12 mouse cellular contexts compared by ENCODE assay signal in the genomic region with DNA sequence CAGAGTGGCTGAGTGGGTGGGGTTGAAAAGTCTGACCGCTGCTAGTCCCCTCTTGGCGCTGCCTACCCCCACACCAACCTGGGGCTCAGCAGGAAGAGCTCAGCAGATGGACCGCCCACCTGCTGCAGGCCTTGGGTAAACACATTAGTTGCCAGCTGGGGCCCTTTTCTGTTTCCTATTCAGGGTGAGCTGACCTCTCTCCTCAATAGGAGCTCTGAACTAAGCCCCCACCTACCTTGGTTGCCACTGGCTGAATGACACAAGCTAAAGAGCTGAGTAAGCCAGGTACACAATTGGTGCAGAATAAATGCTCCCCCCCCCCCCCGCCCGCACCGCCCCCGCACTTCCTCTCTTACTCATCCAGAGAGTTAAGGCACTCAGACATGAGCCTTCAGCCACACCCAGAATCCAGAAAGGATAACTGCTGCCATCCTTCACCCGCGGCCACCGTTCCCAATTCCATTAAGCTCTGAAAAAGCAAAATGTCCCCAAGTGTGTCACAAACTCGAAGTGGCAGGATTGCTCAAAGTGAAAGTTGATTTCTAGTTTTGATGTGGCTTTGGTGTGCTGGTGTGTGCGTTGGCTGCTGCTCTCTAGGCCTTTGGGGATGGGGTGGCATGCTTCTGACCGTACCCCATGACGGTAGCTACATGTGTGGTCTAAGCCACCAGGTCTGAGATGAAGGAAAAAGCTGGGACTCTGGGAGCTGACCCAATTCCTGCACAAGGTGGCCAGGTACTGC. TPM values are rescaled to one million over a fixed set of nuclear protein-coding genes. Genes with fewer than 3 reads are reported as not detected.
DNase-seq lines count a peak whose midpoint lies in the region; ATAC-seq and TF ChIP-seq lines count a peak whose summit lies in the region.
"Had no signal": no experiment of that assay in that cellular context is flagged by ENCODE, and none has a peak within 500 bp of the region (broad histone marks: within the 10 kb centered on the region; RNA-seq: fewer than 3 reads in every experiment).

No protein-coding gene starts in this region.

- TF ChIP-seq RAD21 in CH12.LX (IDR thresholded peaks at IDR 0.05; ENCODE audit: low read depth, low read length): no peak

- 35% methylated on average over 13 of the region's 14 CpGs for WGBS in limb, embryonic 12.5 days
- WGBS in limb, embryonic 10.5 days: 35% methylated on average over 14 of the region's 14 CpGs

- H3K36me3 ChIP-seq in limb, embryonic 12.5 days: no peaks in the 10 kb centered on the region
- no peaks in the 10 kb centered on the region for H3K36me3 ChIP-seq in limb, embryonic 10.5 days
- H3K36me3 ChIP-seq in CH12.LX (replicated peaks in 1 of 2; ENCODE audit: control insufficient read depth in 1 of 2, insufficient read depth in 1 of 2, low read length in 1 of 2): no peaks in the 10 kb centered on the region

- ATAC-seq in limb, embryonic 12.5 days (ENCODE audit: insufficient number of reproducible peaks, insufficient read depth, low FRiP score, low TSS enrichment, low read depth): no peak

- H3K79me2 ChIP-seq in CH12.LX (replicated peaks; ENCODE audit: control insufficient read depth, extremely low read depth, insufficient read depth, poor library complexity, severe bottlenecking): no peaks in the 10 kb centered on the region

- no peak for TF ChIP-seq POLR2A in CH12.LX (IDR thresholded peaks at IDR 0.05; ENCODE audit: low read depth, low read length)

- H3K9ac ChIP-seq in limb, embryonic 12.5 days (replicated peaks): no peak overlapping the region
- H3K9ac ChIP-seq in CH12.LX (ENCODE audit: insufficient read depth, low read depth): no peak overlapping the region

- peaks cover 31% of the 10 kb centered on the region for H3K4me1 ChIP-seq in limb, embryonic 12.5 days (replicated peaks)
- peaks cover 42% of the 10 kb centered on the region for H3K4me1 ChIP-seq in limb, embryonic 10.5 days
- H3K4me1 ChIP-seq in CH12.LX (ENCODE audit: control insufficient read depth in 1 of 2, insufficient read depth in 2 of 2): peaks cover 7 to 19% of the 10 kb centered on the region in 2 experiments

- no peak overlapping the region for H3K4me2 ChIP-seq in limb, embryonic 12.5 days
- H3K4me2 ChIP-seq in CH12.LX (ENCODE audit: insufficient read depth, low read depth, poor library complexity, severe bottlenecking): peak overlapping the region; percentile 40

- dilution Hi-C loops in CH12.LX (cut with MboI; ENCODE audit: extremely low pct_ligation_motif_present, extremely low pct_unique_long_range_greater_than_20kb, low sequenced_read_pairs): no loop called here

- no peak for TF ChIP-seq CTCF in CH12.LX (conservative IDR thresholded peaks at IDR 0.05 in 1 of 2, IDR thresholded peaks at IDR 0.05 in 1 of 2; ENCODE audit: low read depth in 2 of 2, low read length in 2 of 2)

- no peaks in the 10 kb centered on the region; the same call in 1 of the 2 replicates for H3K9me3 ChIP-seq in limb, embryonic 12.5 days
- H3K9me3 ChIP-seq in limb, embryonic 10.5 days (replicated peaks): no peaks in the 10 kb centered on the region
- H3K9me3 ChIP-seq in CH12.LX (replicated peaks; ENCODE audit: low read length): no peaks in the 10 kb centered on the region

- in situ Hi-C loops in CH12.LX (cut with MboI; ENCODE audit: low pct_ligation_motif_present, low pct_unique_long_range_greater_than_20kb, low sequenced_read_pairs): no loop called here

- H3K27ac ChIP-seq in limb, embryonic 12.5 days: 0 out of 2 replicates have a peak overlapping the region, but pooled peaks have one; percentile 12
- H3K27ac ChIP-seq in limb, embryonic 10.5 days: no peak overlapping the region
- no peak overlapping the region for H3K27ac ChIP-seq in CH12.LX (ENCODE audit: insufficient read depth, low read depth)

- DNase-seq in limb, embryonic 10.5 days (ENCODE audit: low spot score): no peak
- DNase-seq in CH12.LX (ENCODE audit: extremely low read depth): peak; percentile 46
- DNase-seq in cerebellum, postnatal 36 days: peak; percentile 48 to 59
- peak; percentile 71 for DNase-seq in naive thymus-derived CD4-positive, alpha-beta T cell, adult 2 months (ENCODE audit: low read depth)
- DNase-seq in heart, postnatal 25 days (ENCODE audit: low spot score): no peak
- no peak for DNase-seq in heart, postnatal 4 days
- no peak for DNase-seq in left cerebral cortex, adult 18-20 months (ENCODE audit: low spot score in 2 of 2)
- DNase-seq: gastrocnemius, postnatal 14 days; lung, postnatal 36 days; right cerebral cortex, postnatal 25 days had no signal

- H3K4me3 ChIP-seq in limb, embryonic 12.5 days (replicated peaks): no peak overlapping the region
- H3K4me3 ChIP-seq in limb, embryonic 10.5 days: no peak overlapping the region
- H3K4me3 ChIP-seq in CH12.LX (replicated peaks in 1 of 3; ENCODE audit: low read depth in 2 of 3, low read length in 2 of 3, poor library complexity in 1 of 3): no peak overlapping the region

- peak; percentile 41 for TF ChIP-seq EP300 in CH12.LX (IDR thresholded peaks at IDR 0.05; ENCODE audit: low read length)

- H3K27me3 ChIP-seq in limb, embryonic 12.5 days: no peaks in the 10 kb centered on the region
- peaks cover 19% of the 10 kb centered on the region for H3K27me3 ChIP-seq in limb, embryonic 10.5 days (ENCODE audit: low read depth, poor library complexity, severe bottlenecking)
- H3K27me3 ChIP-seq in CH12.LX (replicated peaks): peaks cover 13% of the 10 kb centered on the region

- intact Hi-C loops in heart, postnatal 25 days (cut with DNase I): no loop called here

TF ChIP-seq in CH12.LX, 34 proteins besides CTCF, POLR2A, EP300 and RAD21 (continues in another document):
- no peak; the same call in 1 of the 2 replicates for TF ChIP-seq MAFK (IDR thresholded peaks at IDR 0.05; ENCODE audit: insufficient replicate concordance, low read length)
- no peak for TF ChIP-seq ZC3H11A (IDR thresholded peaks at IDR 0.05; ENCODE audit: low read depth, low read length)
- no peak for TF ChIP-seq ZMIZ1 (IDR thresholded peaks at IDR 0.05; ENCODE audit: low read depth, low read length)
- TF ChIP-seq RCOR1 (conservative IDR thresholded peaks at IDR 0.05; ENCODE audit: low read depth, low read length): 0 out of 2 replicates have a peak, but pooled peaks have one; percentile 30
- no peak for TF ChIP-seq JUN (IDR thresholded peaks at IDR 0.05; ENCODE audit: insufficient read depth, low read depth, low read length)
- no peak for TF ChIP-seq KAT2A (IDR thresholded peaks at IDR 0.05; ENCODE audit: insufficient replicate concordance, low read length)
- no peak for TF ChIP-seq NELFE (IDR thresholded peaks at IDR 0.05; ENCODE audit: low read depth, low read length)
- TF ChIP-seq TCF12 (IDR thresholded peaks at IDR 0.05; ENCODE audit: low read depth, low read length): no peak
- TF ChIP-seq MAX (IDR thresholded peaks at IDR 0.05; ENCODE audit: low read length): no peak
- TF ChIP-seq ELF1 (IDR thresholded peaks at IDR 0.05; ENCODE audit: low read depth, low read length): 0 out of 2 replicates have a peak, but pooled peaks have one; percentile 22
- TF ChIP-seq UBTF (IDR thresholded peaks at IDR 0.05; ENCODE audit: low read depth, low read length): no peak
- TF ChIP-seq ZKSCAN1 (IDR thresholded peaks at IDR 0.05; ENCODE audit: borderline replicate concordance, low read depth, low read length): no peak
- 0 out of 2 replicates have a peak, but pooled peaks have one; percentile 24 for TF ChIP-seq MAZ (IDR thresholded peaks at IDR 0.05; ENCODE audit: low read depth, low read length)
- TF ChIP-seq MEF2A (IDR thresholded peaks at IDR 0.05; ENCODE audit: borderline replicate concordance, low read depth, low read length): peak; percentile 68; the same call in 1 of the 2 replicates
- TF ChIP-seq CHD1 (IDR thresholded peaks at IDR 0.05; ENCODE audit: low read depth, low read length): no peak
- peak; percentile 92 for TF ChIP-seq IRF4 (IDR thresholded peaks at IDR 0.05; ENCODE audit: low read depth, low read length)
- TF ChIP-seq ETS1 (conservative IDR thresholded peaks at IDR 0.05; ENCODE audit: low read depth, low read length): no peak

RNA-seq across cellular contexts. Expression of a gene that starts 9.1 kb away (rescaled TPM):
- polyA plus RNA-seq in limb, embryonic 12.5 days (2016; fragmentation: Nextera tagmentation; extraction: Ambion mirVana): not detected in 2 replicates
- polyA plus RNA-seq in limb, embryonic 10.5 days (2016; fragmentation: Nextera tagmentation; extraction: Ambion mirVana): not detected in 2 replicates
- total RNA-seq in CH12.LX (2012; rRNA removed) (not detected in 2 replicates), CH12.LX (2014; rRNA removed) (not detected in 2 replicates)
- polyA plus RNA-seq in CH12.LX (2012; ENCODE audit: insufficient read length, low read depth): not detected in 2 replicates
- not detected for total RNA-seq in heart, postnatal 25 days (2021)
- not detected for total RNA-seq in heart, postnatal 4 days (2021)
- total RNA-seq in left cerebral cortex, adult 18-20 months (2021): not detected
- total RNA-seq: gastrocnemius, postnatal 14 days had no signal
- polyA plus RNA-seq: large intestine, adult 2 months had no signal

RNA-seq across cellular contexts. Expression of a gene that starts 12.1 kb away (rescaled TPM):
- 1.5 TPM in 2 replicates for polyA plus RNA-seq in limb, embryonic 12.5 days (2016; fragmentation: Nextera tagmentation; extraction: Ambion mirVana)
- 0.14 TPM in 1 of 2 replicates, not detected in the other for polyA plus RNA-seq in limb, embryonic 10.5 days (2016; fragmentation: Nextera tagmentation; extraction: Ambion mirVana)
- total RNA-seq in CH12.LX (2012; rRNA removed) (not detected in 2 replicates), CH12.LX (2014; rRNA removed) (not detected in 2 replicates)
- polyA plus RNA-seq in CH12.LX (2012; ENCODE audit: insufficient read length, low read depth): not detected in 2 replicates
- not detected for total RNA-seq in heart, postnatal 25 days (2021)
- total RNA-seq in heart, postnatal 4 days (2021): under 1 TPM; 0.17 to 0.25 TPM
- total RNA-seq in left cerebral cortex, adult 18-20 months (2021): 10 to 100 TPM; 26.3 to 31.6 TPM

RNA-seq across cellular contexts. Expression of a gene that starts 42.7 kb away (rescaled TPM):
- 0.06 TPM in 1 of 2 replicates, not detected in the other for polyA plus RNA-seq in limb, embryonic 12.5 days (2016; fragmentation: Nextera tagmentation; extraction: Ambion mirVana)
- polyA plus RNA-seq in limb, embryonic 10.5 days (2016; fragmentation: Nextera tagmentation; extraction: Ambion mirVana): 0.13 TPM in 1 of 2 replicates, not detected in the other
- total RNA-seq in CH12.LX (2012; rRNA removed): 5.8 and 8.2 TPM in 2 replicates
- total RNA-seq in CH12.LX (2014; rRNA removed): 0.66 and 1.9 TPM in 2 replicates
- polyA plus RNA-seq in CH12.LX (2012; ENCODE audit: insufficient read length, low read depth): 0.68 and 1.4 TPM in 2 replicates
- total RNA-seq in heart, postnatal 25 days (2021): under 1 TPM; 0.13 to 0.25 TPM
- total RNA-seq in heart, postnatal 4 days (2021): under 1 TPM; 0.26 to 0.81 TPM
- total RNA-seq in left cerebral cortex, adult 18-20 months (2021): 1 to 10 TPM; 1.7 to 2.6 TPM

RNA-seq across cellular contexts. Expression of a gene that starts 43.1 kb away (rescaled TPM):
- polyA plus RNA-seq in limb, embryonic 12.5 days (2016; fragmentation: Nextera tagmentation; extraction: Ambion mirVana): 50.7 and 53.8 TPM in 2 replicates
- polyA plus RNA-seq in limb, embryonic 10.5 days (2016; fragmentation: Nextera tagmentation; extraction: Ambion mirVana): 40.7 and 50.1 TPM in 2 replicates
- not detected in 2 replicates for total RNA-seq in CH12.LX (2012; rRNA removed)
- total RNA-seq in CH12.LX (2014; rRNA removed): not detected in 2 replicates
- polyA plus RNA-seq in CH12.LX (2012; ENCODE audit: insufficient read length, low read depth): not detected in 2 replicates
- 1 to 10 TPM; 6.4 to 9.7 TPM for total RNA-seq in heart, postnatal 25 days (2021)
- 10 to 100 TPM; 11.9 to 12.1 TPM for total RNA-seq in heart, postnatal 4 days (2021)
- total RNA-seq in left cerebral cortex, adult 18-20 months (2021): 1 to 10 TPM; 4.3 to 6.5 TPM

Comparison
In these comparisons a context has a peak if more than half of its experiments do, and no peak if none do; other contexts are left out.
1. DNase-seq: peak in CH12.LX (single experiment), cerebellum, postnatal 36 days (2 of 2) and naive thymus-derived CD4-positive, alpha-beta T cell, adult 2 months (single experiment); none in limb, embryonic 10.5 days (single experiment), heart, postnatal 25 days (single experiment), heart, postnatal 4 days (single experiment) and left cerebral cortex, adult 18-20 months (0 of 2).
2. RNA of a gene that starts 12.1 kb away (total RNA-seq): 26.3 to 31.6 TPM in left cerebral cortex, adult 18-20 months; 0.17 to 0.25 TPM in heart, postnatal 4 days, not detected in CH12.LX and not detected in heart, postnatal 25 days; every median in the first group is over 10 times any median in the second.